Mouse (Mus musculus) neural tube, embryonic 10.5 days (tissue): ENCODE results near the gene Cyb5d1.
A peak's percentile ranks its signal among the peaks of the same experiment; 100 is the strongest.

Experiments used
- DNase-seq: peaks from one replicate; pipeline ENCODE4 v3.0.0-alpha.2; 2017; ENCODE audit warnings: low spot score; ENCODE audit errors: extremely low spot score

The Cyb5d1 gene

DNA sequence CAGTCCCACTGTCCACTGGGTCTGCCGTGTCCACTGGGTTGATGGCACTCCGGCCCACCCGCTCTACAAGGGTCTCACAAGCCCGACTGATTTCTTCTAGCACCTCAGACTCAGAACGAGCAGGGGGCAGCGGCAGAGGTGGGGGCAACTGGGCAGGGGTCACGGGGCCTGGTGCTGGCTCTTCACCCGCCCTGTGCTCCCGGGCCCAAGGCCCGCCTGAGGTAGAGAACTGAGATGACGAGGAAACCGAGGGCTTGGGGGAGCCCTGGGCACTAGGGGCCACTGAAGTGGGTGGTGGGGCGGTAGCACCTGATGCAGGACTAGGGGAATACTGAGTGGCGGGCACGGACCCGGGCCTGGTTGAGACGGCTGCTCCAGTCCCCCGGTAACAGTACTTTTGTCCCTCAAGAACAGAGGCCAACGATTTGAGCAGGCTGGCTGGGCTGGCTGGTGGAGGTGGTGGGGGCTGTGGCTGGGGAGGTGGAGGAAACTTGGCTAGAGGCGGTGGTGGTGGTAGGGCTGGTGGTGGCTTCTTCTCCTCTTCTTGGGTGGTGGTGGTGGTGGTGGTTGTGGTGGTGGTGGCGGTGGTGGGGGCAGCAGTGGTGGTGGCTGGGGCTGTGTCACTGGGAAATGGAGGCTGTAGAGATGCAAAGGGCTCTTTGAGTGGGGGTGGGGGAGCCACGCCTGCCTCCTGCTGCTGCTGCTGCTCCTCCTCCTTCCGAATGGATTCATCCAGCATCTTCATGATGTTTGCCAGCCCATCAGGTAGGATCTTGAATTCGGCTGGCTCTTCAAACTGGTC lies 9.4 kb upstream of the Cyb5d1 start:
- no peak for DNase-seq

DNA sequence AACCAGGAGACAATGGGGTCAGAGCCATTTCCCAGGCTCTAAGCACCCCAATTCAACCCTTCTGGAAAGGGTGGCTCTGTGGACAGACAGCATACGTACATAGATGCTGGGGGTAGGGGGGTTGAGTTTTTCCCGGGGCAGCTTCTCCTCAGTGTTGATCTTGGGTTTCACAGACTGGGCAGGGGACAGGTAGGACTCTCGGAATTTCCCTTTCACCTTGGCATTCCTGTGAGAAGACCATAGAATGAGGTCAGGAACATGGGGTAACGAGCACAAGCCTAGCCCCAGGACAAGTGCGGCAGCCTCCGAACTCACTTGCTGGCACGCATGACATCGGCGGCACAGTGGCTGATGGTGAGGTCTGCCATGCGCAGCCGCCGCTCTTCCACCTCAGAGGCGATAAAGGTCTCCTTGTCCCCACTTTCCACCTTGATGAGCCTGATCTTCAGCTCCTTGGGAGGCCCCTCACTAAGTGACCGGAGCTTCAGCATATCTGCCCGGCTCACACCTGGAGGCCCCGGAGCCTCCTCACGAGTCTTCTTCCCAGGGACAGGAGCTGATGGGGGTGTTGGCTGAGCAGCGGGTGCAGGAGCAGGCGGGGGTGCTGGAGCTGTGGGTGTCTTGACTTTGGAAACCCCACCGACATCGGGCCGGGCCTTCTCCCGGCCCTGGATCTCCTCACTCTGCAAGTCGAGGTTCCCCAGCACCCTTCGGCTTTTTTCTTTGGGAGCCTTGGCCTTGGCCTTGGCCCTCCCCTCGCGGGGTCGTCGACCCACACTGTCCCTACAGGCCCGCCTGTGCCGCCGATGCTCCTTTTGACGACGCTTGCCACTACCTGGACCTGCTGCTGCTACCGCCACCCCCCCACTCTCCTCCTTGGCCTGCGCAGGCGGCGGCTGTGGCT lies 8.5 kb upstream of the Cyb5d1 start:
- no peak for DNase-seq

DNA sequence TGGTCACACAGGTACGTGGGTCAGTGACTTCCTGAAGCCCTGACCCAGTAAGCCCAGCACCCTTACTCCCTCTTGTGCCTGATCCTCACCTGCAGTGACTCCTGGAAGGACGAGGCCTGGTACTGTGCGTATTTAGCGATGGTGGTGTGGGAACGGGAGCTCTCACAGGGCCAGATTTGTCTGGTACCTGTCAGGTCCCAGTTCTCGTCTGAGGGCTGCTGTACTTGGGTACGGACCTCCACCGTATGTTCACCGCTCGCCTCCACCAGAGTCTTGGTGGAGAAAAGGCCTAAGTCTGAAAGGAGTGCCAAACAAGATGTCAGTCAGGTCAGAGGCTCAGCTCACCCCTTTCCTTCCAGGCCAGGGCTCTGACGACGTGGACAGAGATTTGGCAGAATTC lies 6.6 kb upstream of the Cyb5d1 start:
- no peak for DNase-seq

DNA sequence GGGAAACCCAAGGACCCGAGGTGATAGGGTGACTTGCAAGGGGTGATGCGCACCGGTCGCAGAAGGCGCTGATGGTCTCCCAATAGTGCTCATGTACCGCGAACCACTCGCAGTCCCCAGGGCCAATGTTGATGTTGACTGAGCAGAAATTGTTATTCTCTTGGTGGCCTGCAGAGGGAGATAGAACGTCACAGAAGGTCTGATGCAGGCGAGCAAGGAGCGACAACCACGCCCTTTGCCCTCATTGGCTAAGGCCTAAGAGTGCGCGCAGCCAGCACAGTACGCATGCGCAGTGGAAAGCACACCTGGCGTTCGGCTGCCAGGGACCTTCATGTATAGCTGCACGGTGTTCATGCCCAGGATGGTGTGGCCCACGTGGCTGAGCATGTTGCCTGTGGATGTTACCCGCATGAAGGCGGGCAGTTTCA lies 5.8 kb upstream of the Cyb5d1 start:
- DNase-seq = peak; percentile 81

DNA sequence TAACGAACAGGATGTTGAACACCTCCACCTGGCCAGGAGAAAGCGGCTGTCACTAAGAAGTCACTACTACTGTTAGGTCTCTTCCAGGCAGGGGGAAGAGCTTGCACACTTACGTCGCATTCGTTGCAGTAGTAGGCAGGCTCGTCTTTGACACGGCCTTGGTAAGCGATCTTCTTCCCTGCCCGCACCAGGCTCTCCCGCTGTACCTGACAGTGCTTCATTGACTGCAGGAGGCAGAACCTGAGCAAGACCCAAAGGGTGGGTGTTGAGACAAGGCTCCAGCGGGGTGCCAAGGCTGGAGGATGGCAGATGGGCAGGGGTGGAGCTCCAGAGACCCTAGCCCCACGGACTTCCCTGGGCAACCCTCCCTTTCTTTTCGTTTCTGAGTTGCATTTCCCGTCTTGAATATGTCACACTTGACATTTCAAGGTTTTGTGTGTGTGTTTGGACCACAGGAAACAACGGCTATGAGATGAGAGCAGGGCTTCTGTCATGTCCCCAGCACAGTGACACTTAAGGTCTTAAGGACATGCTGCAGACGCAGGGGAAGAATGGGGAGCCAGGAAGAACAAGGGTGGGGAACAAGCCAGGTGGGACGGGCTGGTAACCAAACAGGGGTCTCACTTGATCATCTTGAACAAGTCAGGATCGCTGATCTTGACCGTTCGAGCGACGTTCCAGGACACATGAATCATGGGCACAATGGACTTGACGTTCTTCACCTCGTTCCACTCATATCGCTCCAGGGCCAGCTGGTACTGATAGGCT lies 4.8 kb upstream of the Cyb5d1 start:
- no peak for DNase-seq

DNA sequence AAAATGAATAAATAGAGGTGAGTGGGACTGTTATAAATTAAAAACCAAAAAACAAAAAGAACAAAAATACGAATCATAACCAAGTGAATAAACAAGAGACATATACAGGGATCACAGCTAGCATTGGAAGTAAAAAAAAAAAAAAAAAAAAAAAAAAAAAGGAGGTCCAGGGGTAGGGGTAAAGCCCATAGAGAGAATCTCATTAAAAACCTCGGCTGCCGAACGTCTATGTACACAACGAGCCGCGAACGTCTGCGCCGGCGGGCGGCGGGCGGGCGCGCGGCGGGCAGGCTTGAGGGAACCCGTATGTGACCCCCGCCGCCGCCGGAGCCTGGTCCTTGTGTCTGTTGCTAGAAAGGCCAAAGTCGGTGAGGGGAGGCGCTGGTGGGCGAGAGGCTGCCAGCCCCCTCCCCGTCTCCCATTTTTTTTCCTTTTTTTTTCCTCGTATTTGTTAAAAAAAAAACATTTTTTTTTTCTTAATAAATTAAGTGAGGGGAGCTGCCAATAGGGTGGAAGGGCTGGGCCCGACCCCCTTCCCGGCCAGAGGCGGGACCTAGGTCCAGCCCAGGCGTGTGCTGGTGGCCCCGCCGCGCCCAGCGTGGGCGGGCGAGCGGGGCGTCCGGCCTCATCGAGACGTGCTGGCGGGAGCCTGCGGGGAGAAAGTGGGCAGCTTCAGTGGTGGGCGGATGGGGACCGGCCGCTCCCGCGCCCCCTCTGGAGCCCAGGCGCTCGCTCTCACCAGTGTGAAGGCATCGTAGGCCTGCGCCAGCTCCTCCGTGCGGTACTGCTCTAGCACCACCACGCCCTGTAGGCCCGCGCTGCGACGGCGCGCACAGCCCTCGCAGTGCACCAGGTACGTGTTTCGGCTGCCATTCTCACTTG lies 4.0 kb upstream of the Cyb5d1 start:
- DNase-seq = peak; percentile 57

DNA sequence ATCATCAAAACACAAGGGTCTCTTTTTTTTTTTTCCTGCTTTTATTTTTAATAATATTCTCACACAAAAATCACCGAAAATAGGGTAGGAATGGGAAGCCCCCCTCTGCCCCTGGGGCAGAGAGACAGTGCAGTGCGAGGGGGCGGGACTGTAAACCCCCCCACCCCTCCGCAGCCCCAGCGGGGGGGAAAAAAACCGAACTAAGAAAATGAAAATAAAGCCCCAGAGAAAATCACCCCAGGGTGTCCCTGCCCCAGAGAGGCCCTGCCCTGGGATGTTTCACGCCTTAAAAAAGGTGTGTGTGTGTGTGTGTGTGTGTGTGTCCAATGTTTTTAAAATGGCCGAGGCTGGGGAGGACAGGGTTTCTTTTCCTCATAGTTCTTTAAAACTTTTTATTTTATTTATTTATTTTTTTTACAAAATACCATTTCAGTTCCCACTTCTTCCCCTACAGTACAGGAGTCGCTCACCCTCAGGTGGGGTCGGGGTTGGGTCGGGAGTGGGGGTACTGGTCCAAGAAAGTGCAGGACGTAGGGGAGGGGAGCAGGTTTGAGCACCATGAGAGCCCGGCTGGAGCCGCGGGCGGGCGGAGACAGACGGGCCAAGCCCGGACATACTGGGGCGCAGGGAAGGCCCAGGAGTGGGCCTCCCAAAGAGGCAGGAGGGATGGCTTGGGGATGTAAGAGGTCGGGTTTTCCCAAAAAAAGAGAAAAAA lies 3.2 kb upstream of the Cyb5d1 start:
- DNase-seq = peak; percentile 33

DNA sequence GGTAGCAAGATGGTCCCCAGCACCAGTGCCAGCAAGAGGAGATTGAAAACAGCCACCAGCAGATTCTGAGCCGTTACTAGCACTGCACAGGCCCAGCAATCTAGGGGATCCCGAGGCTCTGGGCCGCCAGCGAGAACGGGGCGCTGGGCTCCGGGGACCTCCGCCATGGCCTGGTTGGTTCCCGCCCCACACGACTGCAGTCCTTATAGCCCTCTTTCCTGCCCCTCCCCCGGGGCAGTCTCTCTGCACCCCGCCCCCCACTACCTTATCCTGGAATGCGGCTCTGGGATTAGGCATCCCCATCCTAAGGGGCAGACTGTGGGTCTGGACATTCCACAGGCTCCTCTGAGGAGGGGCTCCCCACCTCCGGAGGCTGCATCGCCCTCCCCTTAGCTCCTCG lies 2.6 kb upstream of the Cyb5d1 start, which contains the start of gene Tmem88:
Gene Tmem88 (minus strand): TSS at position 176 of the 400 bp plus-strand sequence.
- DNase-seq = peak; percentile 58

DNA sequence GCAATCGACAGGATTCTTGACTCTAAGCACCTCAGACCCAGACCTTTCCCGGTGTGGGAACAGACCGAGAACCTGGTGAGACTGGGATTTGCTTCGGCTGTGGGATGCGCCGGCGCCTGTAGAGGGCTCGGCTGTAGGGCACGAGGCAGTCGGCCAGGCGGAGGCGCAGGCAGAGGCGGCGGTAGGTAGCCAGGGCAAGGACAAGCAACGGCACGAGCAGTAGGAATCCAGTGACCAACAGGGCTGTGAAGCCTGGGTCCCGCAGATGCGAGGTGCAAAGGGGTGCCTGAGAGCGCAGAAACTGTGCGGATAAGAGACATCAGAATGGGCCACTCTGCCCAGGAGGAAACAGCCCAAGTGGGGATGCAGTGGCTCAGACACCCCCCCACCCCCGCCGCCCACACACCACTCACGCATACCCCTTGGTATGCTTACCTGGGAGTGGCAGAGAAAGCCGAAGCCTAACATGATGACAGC lies 2.2 kb upstream of the Cyb5d1 start:
- DNase-seq = peak; percentile 65

DNA sequence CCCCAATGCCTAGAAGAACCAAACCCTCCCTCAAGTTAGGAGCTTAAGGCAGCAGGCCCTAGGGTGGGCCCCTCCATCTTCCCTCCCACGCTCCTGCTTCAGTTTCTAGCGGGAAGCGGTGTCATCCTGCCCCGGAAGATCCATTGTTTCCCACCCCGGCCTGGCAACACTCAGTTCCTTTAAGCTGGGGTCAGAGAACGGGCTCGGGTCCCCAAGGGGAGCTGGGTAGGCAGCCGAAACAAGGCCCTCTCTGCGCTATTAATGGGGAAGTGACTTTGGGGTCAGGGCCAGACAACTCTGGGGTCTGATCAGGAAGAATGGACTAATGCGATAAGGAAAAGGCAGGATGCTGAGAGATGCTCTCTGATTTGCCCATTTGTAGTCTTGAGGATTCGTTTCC lies 1.3 kb upstream of the Cyb5d1 start:
- DNase-seq = peak; percentile 47

DNA sequence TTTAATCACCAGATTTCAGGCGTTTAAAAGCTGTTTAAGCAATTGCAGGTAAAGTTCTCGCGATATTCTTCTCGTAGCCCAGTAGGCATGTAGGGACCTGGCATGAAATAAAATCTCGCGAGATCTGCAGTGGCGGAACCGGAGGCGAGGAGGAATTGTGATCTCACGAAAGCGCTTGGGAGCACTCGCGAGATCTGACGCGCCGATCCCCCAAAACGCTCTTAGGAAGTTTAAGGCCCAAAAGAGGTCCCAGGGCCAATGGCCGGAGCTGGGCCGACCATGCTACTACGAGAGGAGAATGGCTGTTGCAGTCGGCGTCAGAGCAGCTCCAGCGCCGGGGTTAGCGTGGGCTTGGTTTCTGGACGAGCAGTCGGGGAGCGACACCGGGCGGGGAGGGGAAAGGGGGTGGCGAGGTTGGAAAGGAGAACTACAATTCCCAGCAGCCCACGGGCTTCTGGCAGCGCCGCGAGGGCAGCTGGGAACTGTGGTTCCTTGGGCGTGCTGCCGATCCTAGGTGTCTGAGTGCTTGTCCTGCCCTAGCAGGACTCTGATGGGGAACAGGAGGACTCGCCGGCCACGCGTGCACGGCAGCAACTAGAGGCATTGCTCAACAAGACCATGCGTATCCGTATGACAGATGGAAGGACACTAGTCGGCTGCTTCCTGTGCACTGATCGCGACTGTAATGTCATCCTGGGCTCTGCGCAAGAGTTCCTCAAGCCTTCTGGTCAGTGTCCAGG lies 373 bp upstream of the Cyb5d1 start:
- peak; percentile 96 for DNase-seq

DNA sequence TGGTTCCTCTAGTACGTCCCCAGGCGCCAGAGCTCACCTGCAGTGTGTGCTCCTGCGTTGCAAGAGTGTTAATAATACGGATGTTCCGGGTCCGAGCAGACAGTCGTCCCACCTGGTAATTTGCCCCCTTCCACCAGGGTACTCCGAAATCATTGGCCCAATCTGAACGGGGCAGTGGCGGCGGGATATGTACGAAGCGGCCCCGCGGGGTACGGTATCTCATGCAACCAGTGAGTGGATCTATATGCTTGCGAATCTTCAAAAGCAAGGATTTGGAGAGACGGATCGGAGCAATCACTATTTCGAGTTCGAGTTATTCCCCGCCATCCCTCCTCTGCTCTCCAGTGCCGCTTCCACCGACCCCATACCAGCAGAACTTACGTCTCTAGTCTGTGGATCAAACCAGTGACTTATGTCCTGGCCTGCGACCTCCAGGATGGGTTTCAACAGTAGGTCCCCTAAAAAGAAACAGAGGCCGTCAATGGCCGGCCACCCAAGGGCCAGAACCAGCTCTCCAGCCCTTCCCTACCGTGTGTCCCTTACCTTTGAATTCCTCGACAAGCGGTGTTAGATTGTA lies 752 bp downstream of the Cyb5d1 start:
- DNase-seq = peak; percentile 58

DNA sequence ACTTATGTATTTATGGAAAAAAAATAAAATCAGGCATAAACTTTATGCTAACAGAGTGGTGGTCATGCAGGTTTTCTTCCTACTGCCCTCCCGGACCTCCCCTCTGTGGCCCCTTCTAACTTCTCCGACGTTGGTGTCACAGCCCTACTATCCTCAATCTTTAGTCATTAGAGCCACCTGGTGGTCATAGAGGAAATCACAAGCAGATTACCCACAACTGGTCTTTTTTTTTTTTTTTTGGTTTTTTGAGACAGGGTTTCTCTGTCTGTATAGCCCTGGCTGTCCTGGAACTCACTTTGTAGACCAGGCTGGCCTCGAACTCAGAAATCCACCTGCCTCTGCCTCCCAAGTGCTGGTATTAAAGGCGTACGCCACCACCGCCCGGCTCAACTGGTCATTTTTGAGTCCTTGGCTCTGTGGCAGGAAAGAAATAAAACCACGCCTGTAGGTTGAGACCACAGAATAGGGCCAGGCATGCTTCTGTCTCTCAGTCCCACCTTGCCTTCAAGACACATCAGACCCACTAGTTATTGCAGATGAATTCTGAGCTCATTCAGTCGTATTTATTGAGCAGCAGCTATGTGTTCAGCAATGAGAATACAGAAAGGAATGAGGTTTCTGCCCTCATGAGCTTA lies 4.9 kb downstream of the Cyb5d1 start:
- peak; percentile 59 for DNase-seq

DNA sequence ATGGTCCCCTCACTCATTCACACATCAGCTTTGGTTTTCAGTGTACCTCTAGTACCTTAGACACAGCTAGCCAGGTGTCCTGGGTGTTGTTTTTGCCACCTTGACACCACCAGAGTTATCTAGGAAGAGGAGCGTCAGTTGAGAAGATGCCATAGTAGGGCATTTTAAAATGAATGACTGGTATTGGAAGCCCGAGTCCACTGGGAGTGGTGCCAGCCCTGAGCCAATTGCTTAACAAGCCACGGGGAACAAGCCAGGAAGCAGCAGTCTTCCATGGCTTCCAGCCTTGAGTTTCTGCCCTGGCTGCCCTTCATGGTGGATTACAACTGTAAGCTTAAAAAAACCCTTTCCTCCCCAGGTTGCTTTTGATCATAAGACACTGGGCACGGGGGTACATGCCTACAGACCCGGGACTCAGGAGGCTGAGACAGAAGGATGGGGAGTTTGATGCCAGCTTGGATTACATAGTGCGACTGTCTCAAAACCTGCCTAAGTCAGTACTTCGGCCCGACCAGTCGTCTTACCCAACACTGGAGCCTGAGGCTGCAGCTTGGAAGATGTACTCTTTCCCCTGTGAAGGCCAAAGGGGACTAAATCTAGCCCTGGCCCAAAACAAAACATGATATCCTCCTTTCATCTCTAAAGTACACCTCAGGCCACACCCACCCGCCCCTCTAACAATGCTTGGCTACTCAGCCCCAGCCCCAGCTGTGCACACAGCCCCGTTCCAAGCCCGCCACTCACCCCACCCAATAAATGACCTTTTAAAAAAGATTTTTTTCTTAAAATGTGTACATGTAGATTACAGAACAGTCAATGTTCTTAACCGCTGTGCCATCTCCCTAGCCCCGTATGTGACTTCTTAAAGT lies 5.7 kb downstream of the Cyb5d1 start:
- no peak for DNase-seq

DNA sequence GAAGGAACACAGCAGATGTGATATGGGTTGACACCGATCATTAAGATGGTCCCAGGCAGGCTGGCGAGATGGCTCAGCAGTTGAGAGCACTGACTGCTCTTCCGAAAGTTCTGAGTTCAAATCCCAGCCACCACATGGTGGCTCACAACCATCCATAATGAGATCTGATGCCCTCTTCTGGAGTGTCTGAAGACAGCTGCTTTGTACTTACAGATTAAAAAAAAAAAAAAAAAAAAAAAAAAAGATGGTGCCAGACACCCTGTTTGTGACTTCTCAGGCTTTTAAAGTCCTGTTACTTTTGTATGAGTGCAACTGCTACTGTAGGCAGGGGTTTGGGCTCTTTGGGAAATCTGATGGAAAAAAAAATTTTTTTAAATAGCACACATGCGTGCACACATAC lies 6.8 kb downstream of the Cyb5d1 start:
- no peak for DNase-seq

DNA sequence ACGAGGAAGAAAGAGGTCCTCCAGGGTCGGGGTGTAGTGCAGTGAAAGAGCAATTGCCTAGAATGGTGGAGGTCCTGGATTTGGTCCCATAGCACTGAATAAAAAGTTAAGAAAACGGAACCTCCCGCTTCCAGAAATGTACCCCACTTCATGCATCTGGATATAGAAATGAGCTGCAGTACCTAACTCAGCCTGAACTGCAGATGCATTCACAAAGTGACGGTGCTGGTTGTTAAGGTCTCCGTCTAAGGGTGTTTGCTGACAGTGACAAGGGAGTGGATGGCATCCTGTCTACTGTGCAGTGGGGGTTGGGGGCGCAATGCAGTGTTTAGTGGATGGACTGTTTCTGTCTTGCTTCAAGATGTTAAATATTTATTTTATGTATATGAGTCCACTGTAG lies 8.7 kb downstream of the Cyb5d1 start:
- no peak for DNase-seq

DNA sequence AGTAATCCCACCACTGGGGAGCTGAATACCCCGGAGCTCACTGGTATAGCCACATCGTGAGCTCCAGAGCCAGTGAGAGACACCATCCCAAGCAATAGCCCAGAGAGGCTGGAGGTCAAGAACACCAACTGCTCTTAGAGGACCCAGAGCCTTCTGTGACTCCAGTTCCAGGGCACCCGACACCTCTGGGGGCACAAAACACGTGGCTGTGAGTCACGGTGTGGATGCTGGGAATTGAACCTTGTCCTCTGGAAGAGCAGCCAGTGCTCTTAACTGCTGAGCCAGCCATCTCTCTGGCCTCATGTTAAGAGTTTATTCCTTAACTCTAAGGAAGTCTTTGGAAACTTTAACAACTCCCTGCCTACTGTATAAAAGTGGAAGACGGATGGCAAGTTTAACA lies 10.5 kb downstream of the Cyb5d1 start:
- DNase-seq = no peak
